Mouse (Mus musculus) monocyte, adult 5-6 weeks (primary cell): ENCODE data around the gene Cblb. TPM values are rescaled to one million over a fixed set of nuclear protein-coding genes. Genes with fewer than 3 reads are reported as not detected.

Experiments used
- ATAC-seq: fragments of 153-309, 156-312 bp; replicated peaks from 2 replicates; pipeline ENCODE4 v1.8.0; 2017; ENCODE audit warnings: mild to moderate bottlenecking; ENCODE audit not compliant: low TSS enrichment, insufficient number of reproducible peaks, severe bottlenecking, poor library complexity, low FRiP score
- total RNA-seq: library from RNA; stranded (forward); fragments of 200-1000, 200-491, 200-594 nt; gene quantifications from 3 replicates; pipeline ENCODE4 v1.2.3, GENCODE M21; 2017

Cblb gene
- total RNA-seq, 1 experiment from 2014 or later: 61.3 TPM

- no peak for ATAC-seq
These were observed 33.5 kb downstream of the Cblb start for GRCm38 (mm10) chr16:52064309-52065105.

GRCm38 (mm10) chr16:52067632-52068516, 36.8 kb downstream of the Cblb start:
- no peak for ATAC-seq

- no peak for ATAC-seq
These were observed 37.5 kb downstream of the Cblb start for GRCm38 (mm10) chr16:52068517-52068874.

GRCm38 (mm10) chr16:52069648-52070047, 38.6 kb downstream of the Cblb start:
- ATAC-seq: no peak

GRCm38 (mm10) chr16:52070128-52070527, 39.1 kb downstream of the Cblb start:
- no peak for ATAC-seq

GRCm38 (mm10) chr16:52071290-52071689, 40.3 kb downstream of the Cblb start:
- ATAC-seq: no peak

GRCm38 (mm10) chr16:52071766-52072209, 40.8 kb downstream of the Cblb start:
- ATAC-seq: no peak

- ATAC-seq: no peak
These were observed 45.6 kb downstream of the Cblb start for GRCm38 (mm10) chr16:52076652-52077051.

GRCm38 (mm10) chr16:52077901-52078300, 46.9 kb downstream of the Cblb start:
- no peak for ATAC-seq

GRCm38 (mm10) chr16:52078758-52079474, 47.9 kb downstream of the Cblb start:
- no peak for ATAC-seq

- ATAC-seq: no peak
These were observed 48.4 kb downstream of the Cblb start for GRCm38 (mm10) chr16:52079475-52079823.

GRCm38 (mm10) chr16:52080619-52081395, 49.8 kb downstream of the Cblb start:
- no peak for ATAC-seq

GRCm38 (mm10) chr16:52081756-52082155, 50.7 kb downstream of the Cblb start:
- ATAC-seq: peak; percentile 79

GRCm38 (mm10) chr16:52086793-52087450, 55.9 kb downstream of the Cblb start:
- ATAC-seq: no peak

GRCm38 (mm10) chr16:52089354-52089753, 58.3 kb downstream of the Cblb start:
- ATAC-seq: no peak

GRCm38 (mm10) chr16:52090899-52091298, 59.9 kb downstream of the Cblb start:
- ATAC-seq: peak; percentile 60

GRCm38 (mm10) chr16:52093325-52094253, 62.6 kb downstream of the Cblb start:
- ATAC-seq: no peak
